Mouse (Mus musculus) brain, embryonic 14.5 days (tissue): ENCODE results near the gene Dock9. TPM values are rescaled to one million over a fixed set of nuclear protein-coding genes. Genes with fewer than 3 reads are reported as not detected.

Experiments
- DNase-seq: peaks from one replicate; pipeline ENCODE4 v3.0.0-alpha.2; 2011; ENCODE audit warnings: low read depth
- CTCF ChIP-seq: fragments of 200-500 bp; IDR thresholded peaks from 2 replicates; pipeline ENCODE4 v1.5.1; 2012; ENCODE audit warnings: inconsistent platforms, mild to moderate bottlenecking, moderate library complexity, borderline replicate concordance; ENCODE audit not compliant: insufficient read depth, insufficient read length; ENCODE audit errors: extremely low read depth
- POLR2A ChIP-seq: fragments of 200-500 bp; IDR thresholded peaks from 2 replicates; pipeline ENCODE4 v1.6.1; 2012; ENCODE audit warnings: mild to moderate bottlenecking, inconsistent platforms, borderline replicate concordance; ENCODE audit not compliant: poor library complexity, insufficient read depth, insufficient read length, severe bottlenecking; ENCODE audit errors: extremely low read depth
- polyA plus RNA-seq: library from polyadenylated mRNA; depleted of rRNA; stranded (reverse); fragments of >200 nt; gene quantifications from 2 replicates; pipeline ENCODE4 v1.2.3, GENCODE M21; 2012

Gene Dock9
- polyA plus RNA-seq, 1 experiment, result 30.3 TPM

DNA sequence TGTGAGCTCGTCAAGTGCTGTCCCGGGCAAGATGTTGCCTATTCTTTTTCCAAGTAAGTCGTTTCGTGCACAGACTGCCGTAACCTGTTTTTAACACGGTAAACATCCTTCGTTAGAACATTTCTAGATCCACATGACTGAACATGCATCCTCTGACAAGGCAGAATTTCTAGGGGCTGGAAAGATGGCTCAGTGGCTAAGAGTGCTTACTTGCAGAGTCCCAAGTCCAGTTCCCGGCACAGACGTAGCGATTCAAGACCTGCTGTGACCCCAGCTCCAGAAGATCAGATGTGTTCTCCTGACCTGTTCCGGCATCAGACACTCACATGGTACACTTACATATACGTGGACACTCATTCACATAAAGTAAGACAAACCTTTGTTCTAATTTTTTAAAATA lies 10.2 kb downstream of the Dock9 start:
- no peak for TF ChIP-seq POLR2A
- no peak for TF ChIP-seq CTCF
- no peak for DNase-seq

DNA sequence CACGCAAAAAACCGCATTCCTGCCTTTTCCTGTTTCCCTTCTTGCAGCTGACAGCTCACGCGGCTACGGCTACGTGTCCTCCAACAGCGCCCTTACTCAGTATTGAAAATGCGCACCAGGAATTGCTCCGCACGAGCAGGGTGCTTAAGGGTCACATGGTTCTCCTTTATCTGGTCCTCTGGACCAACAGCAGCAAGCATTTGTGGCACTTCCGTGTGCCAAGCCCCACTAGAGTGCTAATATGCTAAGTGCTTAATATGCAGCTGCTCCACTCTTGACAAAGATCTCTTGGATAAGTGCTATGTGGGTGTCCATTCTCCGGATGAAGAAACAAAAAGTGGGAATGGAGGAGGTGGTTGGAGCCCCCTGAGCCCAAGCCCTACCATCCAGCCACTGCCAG lies 10.7 kb downstream of the Dock9 start:
- no peak for TF ChIP-seq POLR2A
- TF ChIP-seq CTCF, result no peak
- no peak for DNase-seq

DNA sequence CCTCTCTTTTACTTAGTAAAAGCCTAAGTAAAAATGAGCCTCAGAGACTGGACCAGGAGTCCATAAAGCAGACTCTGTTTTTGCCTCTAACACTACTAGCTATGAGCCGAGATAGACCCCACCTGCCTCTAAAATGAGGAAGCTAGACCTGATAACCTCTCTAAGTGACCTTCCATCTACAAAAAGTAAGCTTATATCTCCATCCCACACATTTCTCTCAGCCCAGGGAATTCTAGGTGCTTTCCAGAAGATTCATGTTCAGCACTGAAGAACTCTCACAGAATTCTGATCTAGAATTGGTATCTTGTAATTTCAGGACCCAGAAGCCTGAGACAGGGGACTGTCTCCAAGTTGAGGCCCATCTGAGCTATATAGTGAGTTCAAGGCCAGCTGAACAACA lies 12.2 kb downstream of the Dock9 start:
- TF ChIP-seq POLR2A, result no peak
- no peak for TF ChIP-seq CTCF
- no peak for DNase-seq

GRCm38 (mm10) chr14:121780942-121781531 lies 16.6 kb downstream of the Dock9 start:
- no peak for DNase-seq
- TF ChIP-seq POLR2A (no peak), CTCF (no peak)

DNA sequence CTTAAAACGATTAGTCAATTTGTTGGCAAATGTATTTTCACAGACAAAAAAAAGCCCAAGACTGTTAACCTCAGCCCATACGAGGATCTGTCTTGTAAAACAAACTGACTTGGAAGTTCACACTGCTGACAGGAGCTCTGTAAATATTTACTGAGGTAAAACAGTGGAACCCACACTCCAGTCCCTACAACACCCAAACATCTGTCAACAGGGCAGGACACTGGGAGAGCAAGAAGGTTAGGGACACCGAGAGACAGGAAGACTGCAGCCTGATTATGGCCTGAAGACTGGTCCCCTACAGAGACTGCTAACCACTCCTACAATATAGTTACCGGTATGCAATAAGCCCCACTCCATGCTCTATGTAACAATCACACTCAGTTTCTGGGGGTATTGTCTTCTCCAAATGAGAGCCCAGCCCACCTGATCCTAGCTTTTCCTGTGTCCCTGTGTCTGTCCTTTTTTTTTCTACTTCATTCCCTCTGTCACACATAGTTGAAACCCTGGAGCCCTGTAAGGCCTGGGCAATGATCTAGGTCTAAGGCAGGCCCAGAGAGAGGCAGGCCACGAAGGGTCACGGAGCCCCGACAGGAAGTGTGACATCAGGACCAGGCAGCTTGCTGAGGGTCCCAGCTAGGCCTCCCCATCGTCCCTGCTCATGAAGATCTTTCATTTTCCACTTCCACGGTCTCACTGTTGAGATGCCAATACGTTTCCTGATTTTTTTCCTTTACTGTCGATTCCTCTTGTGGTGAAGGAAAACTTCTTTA lies 17.3 kb downstream of the Dock9 start:
- no peak for DNase-seq
- TF ChIP-seq CTCF, result no peak
- TF ChIP-seq POLR2A, result no peak

GRCm38 (mm10) chr14:121779620-121780019 lies 18.0 kb downstream of the Dock9 start:
- no peak for DNase-seq
- TF ChIP-seq POLR2A (no peak), CTCF (no peak)

DNA sequence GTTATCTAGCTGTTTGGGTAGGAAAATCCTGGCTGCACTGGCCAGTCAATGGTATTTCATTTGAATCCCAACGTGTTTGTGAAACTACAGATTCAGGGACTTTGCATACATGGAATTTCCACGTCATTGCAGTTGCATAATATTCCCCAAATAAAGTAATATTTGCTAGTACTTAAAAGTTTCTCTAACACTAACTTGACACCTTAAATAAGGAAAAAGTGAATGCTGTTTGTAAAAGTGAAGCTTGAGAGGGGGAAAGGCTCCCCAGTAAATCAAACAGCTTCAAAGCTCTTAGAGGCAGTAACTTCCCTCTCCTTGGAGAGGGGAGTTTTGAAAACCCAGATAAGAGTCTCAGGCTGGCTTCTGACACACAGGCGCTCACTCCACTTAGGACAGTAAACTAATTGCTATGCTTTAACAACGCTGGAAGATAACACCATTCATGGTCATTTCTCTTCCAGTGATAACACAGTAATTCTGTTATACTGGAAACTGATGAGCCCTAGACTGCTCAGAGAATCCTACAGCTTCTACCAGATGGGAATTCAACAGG lies 20.3 kb downstream of the Dock9 start:
- no peak for TF ChIP-seq POLR2A
- TF ChIP-seq CTCF, result no peak
- no peak for DNase-seq

- no peak for TF ChIP-seq POLR2A
- peak; percentile 50; the same call in 1 of the 2 replicates for TF ChIP-seq CTCF
- no peak for DNase-seq
Observed at GRCm38 (mm10) chr14:121776749-121777148, 20.9 kb downstream of the Dock9 start.

DNA sequence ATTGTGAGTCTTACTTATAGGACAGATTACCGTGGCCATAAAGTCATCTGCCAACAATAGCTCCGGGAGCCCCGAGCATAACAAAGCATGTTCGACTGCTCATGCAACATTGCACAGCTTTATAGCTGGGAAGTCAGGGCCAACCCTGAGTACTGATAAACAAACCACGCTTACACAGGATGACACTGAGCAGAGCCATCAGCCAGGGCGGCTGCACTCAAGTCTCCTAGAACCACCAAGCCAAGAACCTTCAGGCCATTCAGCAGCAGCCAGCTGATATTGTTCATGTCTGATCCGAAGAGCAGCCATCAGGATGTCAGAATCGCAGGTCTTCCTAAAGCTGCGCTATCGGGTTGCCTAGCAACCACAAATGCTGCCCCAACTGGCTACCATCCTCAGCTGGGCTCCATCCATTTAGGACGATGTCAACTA lies 35.6 kb downstream of the Dock9 start:
- DNase-seq, result peak; percentile 73
- TF ChIP-seq POLR2A (no peak), CTCF (no peak)

GRCm38 (mm10) chr14:121760403-121760802 lies 37.2 kb downstream of the Dock9 start:
- DNase-seq, result no peak
- no peak for TF ChIP-seq CTCF
- TF ChIP-seq POLR2A, result no peak

DNA sequence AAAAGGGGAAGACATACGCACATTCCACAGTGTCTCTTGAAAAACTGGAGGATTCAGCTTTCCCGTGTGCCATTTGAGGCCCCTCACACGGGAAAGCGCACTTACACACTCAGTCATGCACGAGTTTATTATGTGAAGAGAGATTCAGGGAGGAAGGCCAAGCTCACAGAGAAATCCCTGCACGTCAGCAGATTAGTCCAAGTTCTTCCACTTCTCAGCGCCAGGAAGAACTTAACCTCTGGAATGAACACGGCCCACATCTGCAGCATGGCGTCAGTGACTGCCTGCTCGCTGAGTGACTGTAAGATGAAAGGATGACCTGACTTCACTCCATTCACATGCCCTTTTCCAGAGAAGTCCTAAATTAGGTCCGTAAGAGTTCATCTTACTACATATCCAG lies 43.5 kb downstream of the Dock9 start:
- TF ChIP-seq POLR2A (no peak), CTCF (no peak)
- DNase-seq, result no peak

GRCm38 (mm10) chr14:121752686-121753426 lies 44.8 kb downstream of the Dock9 start:
- TF ChIP-seq CTCF (peak; percentile 35; the same call in 1 of the 2 replicates), POLR2A (no peak)
- peak; percentile 45 for DNase-seq
